Mouse (Mus musculus) liver, adult (tissue): Measurements from ENCODE around the gene Ltbp3.

ENCODE experiments used
- GATA4 ChIP-seq: IDR thresholded peaks from 2 replicates; pipeline ENCODE4 v1.6.1; 2014; ENCODE audit warnings: mild to moderate bottlenecking, low read length; ENCODE audit not compliant: insufficient replicate concordance

Gene Ltbp3

GRCm38 (mm10) chr19:5740320-5741317 is at the start of gene Ltbp3:
Ltbp3 (plus strand) TSS chr19:5740904.
- no peak for TF ChIP-seq GATA4

GRCm38 (mm10) chr19:5691601-5692000 is 49.1 kb upstream of the Ltbp3 start:
- TF ChIP-seq GATA4: no peak

GRCm38 (mm10) chr19:5692086-5692912 is 48.4 kb upstream of the Ltbp3 start:
- 0 out of 2 replicates have a peak, but pooled peaks have one; percentile 14 for TF ChIP-seq GATA4

- no peak for TF ChIP-seq GATA4
These were observed 47.7 kb upstream of the Ltbp3 start for GRCm38 (mm10) chr19:5692913-5693396.

- TF ChIP-seq GATA4: no peak
These were observed 46.9 kb upstream of the Ltbp3 start for GRCm38 (mm10) chr19:5693801-5694200.

- no peak for TF ChIP-seq GATA4
These were observed 44.7 kb upstream of the Ltbp3 start for GRCm38 (mm10) chr19:5695849-5696462.

- no peak for TF ChIP-seq GATA4
These were observed 36.4 kb upstream of the Ltbp3 start, which contains the start of gene Kcnk7 for GRCm38 (mm10) chr19:5704163-5704800. Kcnk7 (plus strand) TSS chr19:5704367.

- no peak for TF ChIP-seq GATA4
These were observed 35.7 kb upstream of the Ltbp3 start for GRCm38 (mm10) chr19:5704801-5705571.

GRCm38 (mm10) chr19:5710068-5710467 is 30.6 kb upstream of the Ltbp3 start:
- TF ChIP-seq GATA4: no peak

- TF ChIP-seq GATA4: no peak
These were observed 30.1 kb upstream of the Ltbp3 start for GRCm38 (mm10) chr19:5710581-5710980.

GRCm38 (mm10) chr19:5711218-5711617 is 29.5 kb upstream of the Ltbp3 start:
- no peak for TF ChIP-seq GATA4

GRCm38 (mm10) chr19:5711907-5712460 is 28.7 kb upstream of the Ltbp3 start:
- TF ChIP-seq GATA4: no peak

GRCm38 (mm10) chr19:5713255-5713654 is 27.4 kb upstream of the Ltbp3 start:
- TF ChIP-seq GATA4: no peak
